Mouse (Mus musculus): Measurements from ENCODE around the gene Dennd4a. TPM values are rescaled to one million over a fixed set of nuclear protein-coding genes. Genes with fewer than 3 reads are reported as not detected.
A peak's percentile ranks its signal among the peaks of the same experiment; 100 is the strongest.

The Dennd4a gene
- polyA plus RNA-seq, 1 experiment, result 86.3 TPM

GRCm38 (mm10) chr9:64951161-64951657 is 140.1 kb downstream of the Dennd4a start, which contains the start of gene Slc24a1:
Gene Slc24a1, minus strand, starts transcription at chr9:64951607.
- Histone ChIP-seq H3K4me3 (replicated peaks; ENCODE audit: control insufficient read depth, low read depth, low read length) (no peak within 1 kb of the TSS), H3K27ac (ENCODE audit: control insufficient read depth, insufficient read depth, low read depth, low read length, poor library complexity) (no peak within 1 kb of the TSS), H3K4me1 (ENCODE audit: control insufficient read depth, insufficient read depth, low read length) (no peaks in the 10 kb centered on the region)
- 61% methylated on average over 11 of the region's 11 CpGs for WGBS
- no peak for TF ChIP-seq CTCF (IDR thresholded peaks at IDR 0.05; ENCODE audit: control insufficient read depth, insufficient read depth, low read length)
- TF ChIP-seq POLR2A (IDR thresholded peaks at IDR 0.05; ENCODE audit: borderline replicate concordance, control insufficient read depth, low read depth, low read length), result no peak

DNA sequence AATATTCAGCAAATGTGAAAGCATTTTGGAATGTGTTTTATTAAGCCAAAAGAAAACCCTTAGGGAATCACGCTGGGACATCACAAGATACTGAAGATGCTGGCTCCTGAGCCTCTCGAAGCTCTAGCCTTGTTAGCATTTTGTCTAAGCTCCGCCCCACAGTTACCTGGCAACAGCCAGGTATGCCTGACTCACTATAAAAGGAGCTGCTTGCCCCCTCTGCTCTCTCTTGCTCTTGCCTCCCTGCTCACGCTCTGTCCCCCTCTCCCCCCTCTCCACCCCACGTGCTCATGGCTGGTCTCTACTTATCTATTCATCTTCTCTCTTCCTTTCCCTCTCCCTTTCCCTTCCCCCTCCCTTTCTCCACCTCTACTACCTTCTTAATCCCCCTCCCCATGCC is 140.9 kb downstream of the Dennd4a start:
- TF ChIP-seq POLR2A (IDR thresholded peaks at IDR 0.05; ENCODE audit: borderline replicate concordance, control insufficient read depth, low read depth, low read length) (no peak), CTCF (IDR thresholded peaks at IDR 0.05; ENCODE audit: control insufficient read depth, insufficient read depth, low read length) (no peak)

GRCm38 (mm10) chr9:64953190-64953589 is 142.1 kb downstream of the Dennd4a start:
- TF ChIP-seq POLR2A (IDR thresholded peaks at IDR 0.05; ENCODE audit: borderline replicate concordance, control insufficient read depth, low read depth, low read length) (no peak), CTCF (IDR thresholded peaks at IDR 0.05; ENCODE audit: control insufficient read depth, insufficient read depth, low read length) (no peak)
- 63% methylated on average over 7 of the region's 7 CpGs for WGBS
- Histone ChIP-seq H3K4me3 (replicated peaks; ENCODE audit: control insufficient read depth, low read depth, low read length) (no peak overlapping the region), H3K27ac (ENCODE audit: control insufficient read depth, insufficient read depth, low read depth, low read length, poor library complexity) (no peak overlapping the region), H3K4me1 (ENCODE audit: control insufficient read depth, insufficient read depth, low read length) (no peaks in the 10 kb centered on the region)

More for the DNA sequence above, 140.9 kb downstream of the Dennd4a start:
- Histone ChIP-seq H3K27ac (ENCODE audit: control insufficient read depth, insufficient read depth, low read depth, low read length, poor library complexity) (no peak overlapping the region), H3K4me3 (replicated peaks; ENCODE audit: control insufficient read depth, low read depth, low read length) (no peak overlapping the region), H3K4me1 (ENCODE audit: control insufficient read depth, insufficient read depth, low read length) (no peaks in the 10 kb centered on the region)
- WGBS, result 47% methylated on average over 5 of the region's 5 CpGs

DNA sequence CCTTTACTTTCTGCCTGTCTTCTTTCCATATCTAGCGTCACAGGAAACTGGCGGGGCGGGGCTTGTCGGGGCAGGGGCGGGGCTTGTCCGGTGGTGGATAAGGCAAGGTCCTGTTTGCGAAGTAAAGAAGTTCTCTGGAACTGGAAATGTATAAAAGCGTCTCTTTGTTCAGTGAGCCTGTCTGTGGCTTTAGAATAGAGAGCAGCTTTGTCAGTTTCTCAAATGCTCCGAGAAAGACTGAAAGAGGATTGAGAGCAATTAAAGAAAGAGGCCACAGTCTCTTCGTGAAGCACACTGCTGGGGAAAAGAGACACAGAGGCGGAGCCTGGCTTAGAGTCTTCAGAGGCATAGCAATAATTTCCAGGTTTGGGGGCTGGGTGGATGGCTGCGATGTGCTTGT is 145.2 kb downstream of the Dennd4a start:
- H3K27ac ChIP-seq (ENCODE audit: control insufficient read depth, insufficient read depth, low read depth, low read length, poor library complexity), result no peak overlapping the region
- TF ChIP-seq POLR2A (IDR thresholded peaks at IDR 0.05; ENCODE audit: borderline replicate concordance, control insufficient read depth, low read depth, low read length), result no peak
- TF ChIP-seq CTCF (IDR thresholded peaks at IDR 0.05; ENCODE audit: control insufficient read depth, insufficient read depth, low read length), result no peak
- WGBS, result 6% methylated on average over 12 of the region's 12 CpGs
- H3K4me3 ChIP-seq (replicated peaks; ENCODE audit: control insufficient read depth, low read depth, low read length), result no peak overlapping the region
- no peaks in the 10 kb centered on the region for H3K4me1 ChIP-seq (ENCODE audit: control insufficient read depth, insufficient read depth, low read length)

- TF ChIP-seq CTCF (IDR thresholded peaks at IDR 0.05; ENCODE audit: control insufficient read depth, insufficient read depth, low read length) (no peak), POLR2A (IDR thresholded peaks at IDR 0.05; ENCODE audit: borderline replicate concordance, control insufficient read depth, low read depth, low read length) (no peak)
- H3K4me3 ChIP-seq (replicated peaks; ENCODE audit: control insufficient read depth, low read depth, low read length), result no peak overlapping the region
- H3K4me1 ChIP-seq (ENCODE audit: control insufficient read depth, insufficient read depth, low read length), result no peaks in the 10 kb centered on the region
- H3K27ac ChIP-seq (ENCODE audit: control insufficient read depth, insufficient read depth, low read depth, low read length, poor library complexity), result no peak overlapping the region
- 81% methylated on average over 3 of the region's 3 CpGs for WGBS
Measured at GRCm38 (mm10) chr9:64957276-64957675, 146.1 kb downstream of the Dennd4a start.

GRCm38 (mm10) chr9:64960117-64960977 is 149.2 kb downstream of the Dennd4a start, which contains the start of gene Ints14:
Gene Ints14, plus strand, starts transcription at chr9:64960905.
- 12% methylated on average over 29 of the region's 29 CpGs for WGBS
- peak; percentile 78 for TF ChIP-seq CTCF (IDR thresholded peaks at IDR 0.05; ENCODE audit: control insufficient read depth, insufficient read depth, low read length)
- peak; percentile 93; the same call in 1 of the 2 replicates for TF ChIP-seq POLR2A (IDR thresholded peaks at IDR 0.05; ENCODE audit: borderline replicate concordance, control insufficient read depth, low read depth, low read length)
- Histone ChIP-seq H3K4me3 (replicated peaks; ENCODE audit: control insufficient read depth, low read depth, low read length) (peak within 1 kb of the TSS; percentile 75), H3K4me1 (ENCODE audit: control insufficient read depth, insufficient read depth, low read length) (no peaks in the 10 kb centered on the region), H3K27ac (ENCODE audit: control insufficient read depth, insufficient read depth, low read depth, low read length, poor library complexity) (peak within 1 kb of the TSS; percentile 77)

- Histone ChIP-seq H3K4me3 (replicated peaks; ENCODE audit: control insufficient read depth, low read depth, low read length) (peak overlapping the region; percentile 75), H3K4me1 (ENCODE audit: control insufficient read depth, insufficient read depth, low read length) (no peaks in the 10 kb centered on the region), H3K27ac (ENCODE audit: control insufficient read depth, insufficient read depth, low read depth, low read length, poor library complexity) (peak overlapping the region; percentile 77)
- under 1% methylated on average over 17 of the region's 17 CpGs for WGBS
- TF ChIP-seq CTCF (IDR thresholded peaks at IDR 0.05; ENCODE audit: control insufficient read depth, insufficient read depth, low read length) (no peak), POLR2A (IDR thresholded peaks at IDR 0.05; ENCODE audit: borderline replicate concordance, control insufficient read depth, low read depth, low read length) (no peak)
Measured at GRCm38 (mm10) chr9:64960978-64961320, 149.8 kb downstream of the Dennd4a start.

Other genes starting within 250 kb of the Dennd4a start
- 132 and 148 TPM in 2 replicates for gene Rab11a, start 73.6 kb upstream of the Dennd4a start, polyA plus RNA-seq (2011; ENCODE audit: insufficient read depth, insufficient read length, low replicate concordance, missing spikeins)
- 0.25 TPM in 1 of 2 replicates, not detected in the other for gene Slc24a1, start 140.3 kb downstream of the Dennd4a start, polyA plus RNA-seq (2011; ENCODE audit: insufficient read depth, insufficient read length, low replicate concordance, missing spikeins)
- gene Ints14, start 149.6 kb downstream of the Dennd4a start, polyA plus RNA-seq (2011; ENCODE audit: insufficient read depth, insufficient read length, low replicate concordance, missing spikeins), result 7.7 and 9.0 TPM in 2 replicates
- gene Hacd3, start 210.4 kb downstream of the Dennd4a start, polyA plus RNA-seq (2011; ENCODE audit: insufficient read depth, insufficient read length, low replicate concordance, missing spikeins), result 9.2 and 18.0 TPM in 2 replicates
- 23.7 and 25.9 TPM in 2 replicates for gene Dpp8, start 221.1 kb downstream of the Dennd4a start, polyA plus RNA-seq (2011; ENCODE audit: insufficient read depth, insufficient read length, low replicate concordance, missing spikeins)

Data from bone marrow, adult 2 months (tissue).